Mouse (Mus musculus) limb, embryonic 14.5 days (tissue): ENCODE measurements around the gene Armcx4. TPM values are rescaled to one million over a fixed set of nuclear protein-coding genes. Genes with fewer than 3 reads are reported as not detected.
A peak's percentile ranks its signal among the peaks of the same experiment; 100 is the strongest.

Experiments used
- ATAC-seq: fragments of 200-750 bp; cut with Nextera tagmentation; 2 replicates; pipeline ENCODE4 v1.8.0; 2017; ENCODE audit warnings: low read depth, moderate number of reproducible peaks, moderate TSS enrichment; ENCODE audit not compliant: low FRiP score
- DNase-seq: peaks from one replicate; pipeline ENCODE4 v3.0.0-alpha.2; 2015; ENCODE audit warnings: low spot score
- H3K27ac ChIP-seq: fragments of 300-500 bp; sonication (generic); replicated peaks from 2 replicates; pipeline ENCODE4 v1.5.1; 2014; ENCODE audit warnings: low read depth, mild to moderate bottlenecking, low read length, moderate library complexity, mixed read lengths
- H3K27me3 ChIP-seq: fragments of 300-500 bp; sonication (generic); 2 replicates; pipeline ENCODE4 v1.6.1; 2014; ENCODE audit warnings: low read length, mixed read lengths; ENCODE audit not compliant: control insufficient read depth, insufficient read depth
- H3K36me3 ChIP-seq: fragments of 300-500 bp; sonication (generic); 2 replicates; pipeline ENCODE4 v1.6.1; 2014; ENCODE audit warnings: mild to moderate bottlenecking, low read length, moderate library complexity, mixed read lengths; ENCODE audit not compliant: control insufficient read depth, insufficient read depth
- H3K4me1 ChIP-seq: fragments of 300-500 bp; sonication (generic); 2 replicates; pipeline ENCODE4 v1.6.1; 2014; ENCODE audit warnings: antibody characterized with exemption, low read length, mixed read lengths; ENCODE audit not compliant: control insufficient read depth, insufficient read depth
- H3K4me2 ChIP-seq: fragments of 300-500 bp; sonication (generic); replicated peaks from 2 replicates; pipeline ENCODE4 v1.6.1; 2014; ENCODE audit warnings: low read depth, mild to moderate bottlenecking, low read length, moderate library complexity; ENCODE audit not compliant: severe bottlenecking
- H3K4me3 ChIP-seq: fragments of 300-500 bp; sonication (generic); replicated peaks from 2 replicates; pipeline ENCODE4 v1.5.1; 2014; ENCODE audit warnings: low read length
- H3K9ac ChIP-seq: fragments of 300-500 bp; sonication (generic); 2 replicates; pipeline ENCODE4 v1.6.1; 2014; ENCODE audit warnings: mild to moderate bottlenecking, low read depth, low read length, moderate library complexity; ENCODE audit not compliant: severe bottlenecking
- H3K9me3 ChIP-seq: fragments of 300-500 bp; sonication (generic); 2 replicates; pipeline ENCODE4 v1.6.1; 2016; ENCODE audit warnings: low read length; ENCODE audit not compliant: control insufficient read depth
- POLR2A ChIP-seq: fragments of 200-500 bp; IDR thresholded peaks from 2 replicates; pipeline ENCODE4 v1.8.0; 2012; ENCODE audit warnings: inconsistent platforms, mild to moderate bottlenecking, moderate library complexity, borderline replicate concordance; ENCODE audit not compliant: insufficient read depth, insufficient read length; ENCODE audit errors: extremely low read depth
- WGBS: fragments of 180-500 bp; shearing (Covaris S2); extraction: QIAGEN DNeasy Blood & Tissue Kit; methylation state at CpG from one replicate; pipeline ENCODE4 v1.1.7; 2014; 5-methylcytosine and 5-hydroxymethylcytosine counted together
- polyA plus RNA-seq, 2 experiments: library from polyadenylated mRNA; depleted of rRNA in 1 of 2; stranded (reverse) in 1 of 2; unstranded in 1 of 2; fragments of >200 nt; fragmentation: Nextera tagmentation in 1 of 2; extraction: Ambion mirVana in 1 of 2; gene quantifications; 2 replicates each; pipeline versions ENCODE4 v1.2.1 to v1.2.3; 2012 to 2014

Armcx4 gene
- polyA plus RNA-seq, 2 experiments: 7.1 to 30.9 TPM

DNA sequence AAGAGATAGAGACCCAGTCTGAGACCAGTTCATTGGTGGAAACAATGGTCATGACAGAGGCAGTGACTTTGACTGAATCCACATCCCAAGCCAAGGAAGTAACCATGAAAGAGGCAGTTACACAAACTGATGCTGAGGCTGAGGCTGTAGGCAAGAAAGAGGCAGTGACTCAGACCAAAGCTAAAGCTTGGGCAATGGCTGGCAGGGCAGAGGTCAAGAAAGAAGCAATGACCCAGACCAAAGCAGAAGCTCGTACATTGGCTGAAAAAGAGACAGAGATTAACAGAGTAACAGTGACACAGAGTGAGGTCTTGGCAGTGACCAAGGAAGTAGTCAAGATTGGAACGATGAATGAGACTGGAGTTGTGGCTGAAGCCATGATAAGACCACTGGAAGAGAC is 3.4 kb downstream of the Armcx4 start:
- Histone ChIP-seq H3K36me3 (peaks cover 34% of the 10 kb centered on the region), H3K9me3 (no peaks in the 10 kb centered on the region), H3K4me3 (no peak overlapping the region), H3K27me3 (no peaks in the 10 kb centered on the region), H3K27ac (no peak overlapping the region), H3K4me1 (no peaks in the 10 kb centered on the region), H3K4me2 (no peak overlapping the region), H3K9ac (no peak overlapping the region)
- DNase-seq: no peak
- TF ChIP-seq POLR2A: no peak
- 88% methylated on average over 2 of the region's 2 CpGs for WGBS
- no peak for ATAC-seq

DNA sequence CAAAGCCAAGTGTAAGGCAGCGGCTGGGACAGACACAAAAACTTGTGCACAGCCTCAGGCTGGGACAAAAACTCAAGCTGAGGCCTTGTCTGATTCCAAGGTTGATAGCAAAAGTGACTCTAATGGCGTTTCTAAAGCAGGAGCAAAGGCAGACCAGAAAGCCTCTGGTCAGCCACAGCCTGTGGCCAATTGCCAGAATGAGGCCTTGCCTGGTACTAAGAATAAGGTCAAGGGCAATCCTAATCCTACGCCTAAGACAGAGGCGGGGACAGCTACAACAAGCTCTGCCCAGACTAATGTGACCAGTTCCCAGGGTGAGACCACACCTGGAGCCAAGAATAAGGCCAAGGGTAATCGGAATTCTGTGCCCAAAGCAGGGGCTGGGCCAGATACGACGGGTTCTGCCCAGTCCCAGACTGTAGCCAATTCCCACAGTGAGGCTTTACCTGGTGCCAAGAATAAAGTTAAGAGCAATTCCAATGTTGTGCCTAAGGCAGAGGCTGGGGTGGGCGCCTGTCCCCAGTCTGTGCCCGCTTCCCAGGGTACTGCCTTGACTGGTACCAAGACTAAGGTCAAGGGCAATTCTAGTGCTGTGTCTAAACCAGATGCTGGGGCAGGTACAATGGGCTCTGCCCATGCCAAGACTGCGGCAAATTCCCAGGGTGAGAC is 4.7 kb downstream of the Armcx4 start:
- Histone ChIP-seq H3K4me3 (no peak overlapping the region), H3K27ac (no peak overlapping the region), H3K9me3 (no peaks in the 10 kb centered on the region), H3K36me3 (peaks cover 34% of the 10 kb centered on the region), H3K9ac (no peak overlapping the region), H3K4me2 (no peak overlapping the region), H3K27me3 (no peaks in the 10 kb centered on the region), H3K4me1 (no peaks in the 10 kb centered on the region)
- 86% methylated on average over 8 of the region's 10 CpGs for WGBS
- DNase-seq (no peak), ATAC-seq (no peak)
- TF ChIP-seq POLR2A: no peak

DNA sequence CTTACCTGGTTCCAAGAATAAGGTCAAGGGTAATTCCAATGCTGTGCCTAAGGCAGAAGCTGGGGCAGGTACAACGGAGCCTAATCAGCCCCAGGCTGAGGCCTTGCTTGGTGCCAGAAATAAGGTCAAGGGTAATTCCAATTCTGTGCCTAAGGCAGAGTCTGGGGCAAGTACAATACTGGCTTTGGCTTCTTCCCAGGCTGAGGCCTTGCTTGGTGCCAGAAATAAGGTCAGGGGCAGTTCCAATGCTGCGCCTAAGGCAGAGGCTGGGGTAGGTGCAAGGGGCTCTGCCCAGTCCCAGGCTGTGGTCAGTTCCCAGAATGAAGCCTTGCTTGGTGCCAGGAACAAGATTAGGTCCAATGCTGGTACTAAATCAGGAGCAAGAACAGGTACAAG is 5.2 kb downstream of the Armcx4 start:
- Histone ChIP-seq H3K4me3 (no peak overlapping the region), H3K36me3 (peaks cover 34% of the 10 kb centered on the region), H3K27me3 (no peaks in the 10 kb centered on the region), H3K9ac (no peak overlapping the region), H3K9me3 (no peaks in the 10 kb centered on the region), H3K27ac (no peak overlapping the region), H3K4me1 (no peaks in the 10 kb centered on the region), H3K4me2 (no peak overlapping the region)
- 71% methylated on average over 2 of the region's 2 CpGs for WGBS
- TF ChIP-seq POLR2A: no peak
- ATAC-seq (no peak), DNase-seq (no peak)

DNA sequence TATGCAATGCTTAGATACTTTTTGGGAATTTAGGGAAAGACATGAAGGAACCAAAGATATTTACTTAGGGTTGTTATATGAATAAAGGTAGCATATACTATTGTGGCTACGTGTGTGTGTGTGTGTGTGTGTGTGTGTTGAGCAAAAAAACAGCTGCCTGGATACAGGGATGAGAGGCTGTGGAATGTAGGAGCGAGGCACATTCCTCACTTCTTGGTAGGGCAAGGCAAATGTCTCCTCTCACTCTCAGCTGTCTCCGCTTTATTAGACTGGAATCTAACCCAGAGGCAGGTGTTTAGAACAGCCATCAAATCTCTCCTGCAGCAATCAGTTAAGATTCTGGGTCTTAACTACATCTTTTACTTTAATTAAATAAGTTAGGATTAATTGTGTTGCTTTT is 30.5 kb downstream of the Armcx4 start:
- Histone ChIP-seq H3K27ac (no peak overlapping the region), H3K9me3 (no peaks in the 10 kb centered on the region), H3K4me1 (no peaks in the 10 kb centered on the region), H3K36me3 (peaks cover 18% of the 10 kb centered on the region; the same call in 1 of the 2 replicates), H3K27me3 (no peaks in the 10 kb centered on the region; the same call in 1 of the 2 replicates), H3K9ac (no peak overlapping the region), H3K4me2 (no peak overlapping the region), H3K4me3 (no peak overlapping the region)
- 44% methylated on average over 3 of the region's 3 CpGs for WGBS
- TF ChIP-seq POLR2A: no peak
- DNase-seq (no peak), ATAC-seq (no peak)

DNA sequence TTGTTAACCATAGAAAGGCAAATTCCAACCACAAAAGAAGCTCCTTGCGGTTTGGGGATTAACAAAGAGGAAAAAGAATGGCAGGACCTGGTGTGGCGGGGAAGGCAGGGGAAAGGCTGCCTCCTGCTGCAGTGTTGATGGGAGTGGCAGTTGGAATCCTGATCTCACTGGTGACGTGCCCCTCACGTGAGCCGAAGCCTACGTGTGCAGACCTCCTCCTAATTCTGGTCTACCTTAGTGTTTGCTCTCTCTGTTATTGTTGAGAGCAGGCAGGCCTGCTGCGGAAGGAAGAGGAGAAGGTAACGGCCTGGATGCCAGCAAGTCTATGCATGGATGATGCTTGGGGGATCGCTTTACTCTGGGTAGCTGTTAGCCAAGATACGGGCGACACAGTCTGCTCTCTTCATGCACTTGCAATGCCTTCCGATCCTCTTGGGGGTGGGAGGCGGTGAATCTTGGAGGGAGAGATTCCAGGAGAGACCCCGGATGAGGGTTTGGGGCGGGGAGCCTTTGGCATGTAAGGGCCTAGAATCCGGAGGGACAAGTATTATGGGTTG is 31.5 kb downstream of the Armcx4 start, which contains the start of gene Armcx1:
Gene Armcx1 (plus strand): TSS at position 212 of the 557 bp plus-strand sequence.
- peak within 1 kb of the TSS; percentile 73 for H3K9ac ChIP-seq
- H3K4me3 ChIP-seq: peak within 1 kb of the TSS; percentile 53
- H3K36me3 ChIP-seq: peaks cover 18% of the 10 kb centered on the region; the same call in 1 of the 2 replicates
- peak within 1 kb of the TSS; percentile 88 for H3K27ac ChIP-seq
- H3K9me3 ChIP-seq: no peaks in the 10 kb centered on the region
- DNase-seq (peak; percentile 76), ATAC-seq (peak; percentile 96)
- TF ChIP-seq POLR2A: peak; percentile 65; the same call in 1 of the 2 replicates
- no peaks in the 10 kb centered on the region for H3K4me1 ChIP-seq
- no peaks in the 10 kb centered on the region; the same call in 1 of the 2 replicates for H3K27me3 ChIP-seq
- 20% methylated on average over 16 of the region's 16 CpGs for WGBS
- peak within 1 kb of the TSS; percentile 41 for H3K4me2 ChIP-seq
